Mouse (Mus musculus) forelimb bud, embryonic 11.5 days (tissue): ENCODE measurements around the gene Plcb4.
"Not testable (repeated sequence)": the region's sequence is repeated elsewhere in the genome, so short reads cannot be mapped to it uniquely, and the experiment has no call there.

Experiments used
- DNase-seq: peaks from one replicate; pipeline ENCODE4 v3.0.0-alpha.2; 2012; ENCODE audit warnings: low read depth, low spot score

Gene Plcb4

DNA sequence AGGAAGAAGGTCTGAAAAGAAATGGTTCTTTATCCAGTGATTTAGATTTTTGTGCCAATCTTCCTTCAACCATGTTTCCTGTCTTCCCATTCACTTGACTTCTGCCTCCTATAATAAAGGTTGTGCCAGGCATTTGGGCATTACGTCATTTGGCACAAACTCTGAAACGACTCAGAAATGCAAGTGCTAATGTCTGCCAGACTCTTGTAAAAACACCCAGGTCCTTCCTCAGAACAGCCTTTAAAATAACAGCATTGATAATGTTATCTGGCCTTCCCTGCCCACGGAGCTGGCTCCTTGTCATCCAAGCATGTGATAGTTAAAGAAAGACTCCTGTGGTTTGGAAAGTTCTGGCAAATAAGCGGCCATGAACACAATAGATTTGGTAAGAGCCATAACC, 229.4 kb downstream of the Plcb4 start:
- no peak for DNase-seq

DNA sequence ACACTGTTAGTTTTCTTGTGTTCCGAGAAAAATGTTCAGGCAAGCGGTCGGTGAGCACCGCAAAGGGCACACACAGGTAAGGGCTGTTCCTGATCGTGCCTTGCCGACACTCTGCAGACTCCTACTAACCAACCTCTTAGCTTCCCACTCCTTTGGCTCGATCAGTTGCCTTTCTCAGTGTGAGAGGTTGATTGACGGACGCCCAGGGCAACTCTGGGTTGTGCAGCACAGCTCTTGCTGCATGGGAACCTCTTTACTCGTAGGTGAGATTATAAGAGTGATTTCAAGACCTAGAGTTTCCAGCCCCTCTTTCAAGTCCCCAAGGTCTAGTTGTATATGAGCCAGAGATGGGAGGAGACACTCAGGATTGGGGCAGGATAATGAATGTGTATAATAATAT, 230.0 kb downstream of the Plcb4 start:
- no peak for DNase-seq

DNA sequence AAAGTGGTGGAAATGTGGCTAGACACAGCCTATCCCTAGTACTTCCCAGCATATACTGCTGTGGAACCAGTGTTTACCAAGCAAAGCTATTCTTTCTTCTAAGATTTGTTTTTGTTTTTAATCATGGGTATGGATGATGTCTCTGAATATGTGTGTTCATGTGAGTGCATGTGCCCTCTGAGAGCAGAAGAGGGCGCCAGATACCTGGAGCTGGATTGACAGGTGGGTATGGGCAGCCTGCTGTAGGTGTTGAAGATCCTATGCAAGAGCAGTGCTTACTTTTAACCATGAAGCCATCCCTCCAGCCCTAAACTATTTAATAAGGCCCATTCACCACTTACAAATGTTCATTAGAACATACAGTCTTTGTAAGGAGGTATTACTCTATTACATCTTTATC, 231.3 kb downstream of the Plcb4 start:
- DNase-seq = no peak

DNA sequence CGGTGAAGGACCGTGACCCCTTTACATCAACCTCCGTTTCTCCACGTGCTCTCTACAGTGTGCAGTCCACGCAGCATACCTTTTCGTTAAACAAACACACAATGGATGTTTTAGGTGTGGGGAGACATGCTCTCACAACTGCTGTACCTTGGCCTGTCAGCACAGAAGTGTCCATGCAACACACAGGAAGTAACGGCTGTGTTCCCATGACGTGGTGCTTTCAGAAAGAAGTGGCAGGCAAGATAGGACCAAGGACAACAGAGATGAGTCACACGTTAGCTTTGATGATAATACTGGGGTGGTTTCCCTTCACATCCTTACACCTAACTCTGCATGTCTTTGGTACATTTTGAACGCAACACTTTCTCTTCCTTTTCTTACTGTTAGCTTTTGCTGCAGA, 232.3 kb downstream of the Plcb4 start:
- DNase-seq = no peak

DNA sequence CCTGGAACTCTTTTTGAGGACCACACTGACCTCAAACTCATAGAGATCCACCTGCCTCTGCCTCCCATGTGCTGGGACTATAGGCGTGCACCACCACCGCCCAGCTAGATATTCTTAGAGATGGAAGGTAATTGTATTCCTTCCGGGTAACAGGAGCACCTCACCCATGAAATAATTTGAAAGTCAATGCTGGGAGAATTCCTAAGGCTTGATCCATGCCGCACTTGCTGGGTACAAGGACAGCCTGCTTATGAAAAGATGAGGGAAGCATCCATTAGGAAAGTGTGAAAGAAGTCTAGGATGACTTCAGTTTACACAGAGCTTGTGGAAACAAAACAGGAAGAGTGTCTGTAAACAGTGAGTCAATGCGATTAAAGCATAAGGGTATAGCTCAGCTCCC, 232.9 kb downstream of the Plcb4 start:
- DNase-seq = no peak

DNA sequence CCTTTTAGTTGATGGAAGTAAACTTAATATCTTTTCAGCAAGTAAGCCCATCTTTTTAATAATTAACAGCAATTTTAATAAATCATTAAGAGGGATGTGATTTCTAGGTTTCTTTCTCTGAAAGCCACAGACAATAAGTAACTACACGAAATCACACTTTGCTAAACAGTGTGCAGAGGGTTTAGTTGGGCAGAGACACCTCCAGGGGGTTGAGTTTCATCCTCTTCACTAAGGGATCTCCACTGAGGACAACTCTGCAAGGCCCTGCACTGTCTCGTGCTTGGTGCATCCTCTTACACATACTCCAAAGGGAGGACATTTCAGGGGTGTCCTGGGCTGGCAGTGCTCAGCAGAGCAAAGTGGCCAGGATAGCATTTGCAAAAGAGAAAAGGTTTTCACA, 235.8 kb downstream of the Plcb4 start:
- DNase-seq = no peak

DNA sequence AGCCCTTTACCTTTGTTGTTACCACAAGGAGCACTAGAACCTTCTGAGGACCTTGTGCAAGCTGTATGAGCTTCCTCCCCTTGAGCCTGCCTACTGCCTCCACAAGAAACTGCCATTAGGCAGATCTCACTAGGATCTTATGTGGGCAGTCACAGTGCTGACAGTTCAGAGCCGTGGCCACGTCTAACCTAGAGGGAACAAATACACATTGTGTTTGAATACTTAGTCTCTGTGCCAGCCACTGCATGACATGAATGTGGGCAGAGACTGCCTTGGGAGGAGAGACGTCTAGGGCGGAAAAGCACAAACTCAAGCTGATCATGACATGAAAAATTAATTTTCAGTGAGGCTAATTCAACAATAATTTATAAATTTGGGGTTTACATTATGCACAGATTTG, 239.2 kb downstream of the Plcb4 start:
- no peak for DNase-seq

DNA sequence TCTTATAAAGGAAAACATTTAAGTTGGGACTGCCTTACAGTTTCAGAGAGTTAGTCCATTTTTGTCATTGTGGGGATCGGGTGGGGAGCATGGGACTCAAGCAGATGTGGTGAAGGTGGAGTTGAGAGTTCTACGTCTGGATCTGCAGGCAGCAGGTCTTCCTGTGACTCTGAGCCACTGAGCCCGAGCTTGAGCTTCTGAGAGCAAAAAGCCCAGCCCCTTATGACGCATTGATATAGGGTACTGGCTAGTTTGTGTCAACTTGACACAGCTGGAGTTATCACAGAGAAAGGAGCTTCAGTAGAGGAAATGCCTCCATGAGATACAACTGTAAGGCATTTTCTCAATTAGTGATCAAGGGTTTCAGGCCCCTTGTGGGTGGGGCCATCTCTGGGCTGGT, 241.1 kb downstream of the Plcb4 start:
- not testable (repeated sequence) for DNase-seq

DNA sequence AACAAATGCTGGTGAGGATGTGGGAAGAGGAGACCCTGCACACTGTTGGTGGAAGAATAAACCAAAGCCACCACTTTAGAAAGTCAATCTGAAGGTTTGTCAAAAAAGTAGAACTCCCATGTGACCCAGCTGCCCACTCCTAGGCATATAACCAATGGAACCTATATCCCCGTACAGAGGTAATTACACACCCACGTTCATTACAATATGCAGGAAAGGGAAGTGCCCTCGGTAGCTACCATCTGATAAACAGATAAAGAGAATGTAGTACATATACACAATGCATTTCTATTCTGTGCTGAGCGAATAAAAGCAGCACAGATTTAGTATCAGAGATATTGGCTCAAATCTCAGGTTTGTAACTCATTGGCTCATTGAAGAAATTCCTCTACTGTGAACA, 242.2 kb downstream of the Plcb4 start:
- no peak for DNase-seq

DNA sequence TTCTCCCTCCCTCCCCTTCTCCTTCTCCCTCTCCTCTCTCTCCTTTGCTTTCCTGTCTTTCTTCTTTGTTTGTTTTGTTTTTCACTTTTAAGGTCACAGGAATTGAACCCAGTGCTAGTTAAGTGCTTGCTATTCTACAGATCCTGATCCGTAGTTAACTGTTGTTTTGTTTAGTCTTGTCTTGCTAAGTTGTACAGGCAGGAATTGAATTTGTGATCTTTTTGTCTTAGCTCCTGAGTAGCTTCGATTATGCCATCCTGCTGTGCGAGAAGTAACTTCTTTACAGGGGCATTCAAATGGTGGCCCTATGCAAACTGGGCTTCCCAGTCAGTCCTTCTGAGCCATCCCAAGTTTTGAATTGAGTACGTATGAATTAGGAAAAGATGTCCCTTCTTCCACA, 245.5 kb downstream of the Plcb4 start:
- DNase-seq = no peak

DNA sequence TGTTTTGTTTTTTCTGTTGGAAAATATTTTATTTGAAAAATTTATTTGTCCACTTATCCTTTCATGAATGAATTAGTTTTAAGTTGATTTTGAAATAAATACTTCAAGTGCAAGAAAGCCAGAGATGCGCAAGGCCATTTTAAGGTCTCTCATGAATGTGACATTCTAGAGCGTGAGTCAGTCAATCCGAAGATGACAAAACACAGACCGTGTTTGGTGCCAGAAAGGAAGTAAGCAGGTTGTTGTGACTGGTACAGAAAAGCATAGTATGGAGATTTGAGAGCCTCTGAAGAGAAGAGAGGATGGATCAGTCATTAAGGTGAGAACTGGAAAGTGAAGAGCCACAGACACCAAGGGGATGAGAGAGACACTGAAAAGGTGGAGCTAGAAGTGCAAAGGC, 246.0 kb downstream of the Plcb4 start:
- DNase-seq = no peak

DNA sequence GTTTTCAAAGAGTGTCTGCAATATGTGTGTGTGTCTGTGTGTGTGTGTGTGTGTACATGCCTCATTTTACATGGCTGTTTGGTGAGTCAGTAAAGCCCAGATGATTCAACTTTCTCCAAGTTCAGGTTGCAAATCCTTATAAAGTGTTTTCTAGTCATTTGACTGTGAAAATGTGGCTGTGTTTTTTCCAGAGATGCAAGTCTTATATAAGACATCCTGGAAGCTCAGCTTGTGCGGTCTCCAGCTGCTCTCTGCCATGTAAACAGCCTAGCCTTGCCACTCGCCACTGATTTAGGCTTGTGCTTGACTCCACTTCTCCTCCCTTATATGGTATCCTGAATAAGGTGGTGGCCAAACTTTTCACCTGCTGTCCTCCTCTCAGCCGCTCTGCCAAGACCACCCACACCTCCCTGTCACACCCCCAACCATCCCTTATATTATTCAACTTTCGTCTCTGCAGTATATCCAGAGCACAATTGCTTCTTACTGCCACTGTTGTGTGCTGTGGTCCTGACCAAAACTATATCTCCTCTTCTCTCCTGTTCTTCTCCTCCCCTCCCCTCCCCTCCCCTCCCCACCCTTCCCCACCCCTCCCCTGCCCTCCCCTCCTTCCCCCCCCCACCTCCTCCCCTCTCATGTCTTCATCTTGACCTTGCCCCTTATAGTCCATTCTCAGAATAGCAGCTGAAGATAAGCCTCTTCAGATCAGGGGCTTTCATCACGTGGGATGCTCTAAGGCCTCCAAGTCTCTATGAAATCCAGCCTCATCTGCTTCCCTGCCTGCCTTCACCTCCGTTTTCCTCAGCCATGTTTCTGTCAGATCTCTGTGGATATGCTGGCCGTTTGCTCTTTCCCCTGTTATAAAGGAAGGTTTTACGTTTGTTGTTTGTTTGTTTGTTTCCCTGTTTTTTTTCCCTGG, 255.8 kb downstream of the Plcb4 start:
- no peak for DNase-seq

DNA sequence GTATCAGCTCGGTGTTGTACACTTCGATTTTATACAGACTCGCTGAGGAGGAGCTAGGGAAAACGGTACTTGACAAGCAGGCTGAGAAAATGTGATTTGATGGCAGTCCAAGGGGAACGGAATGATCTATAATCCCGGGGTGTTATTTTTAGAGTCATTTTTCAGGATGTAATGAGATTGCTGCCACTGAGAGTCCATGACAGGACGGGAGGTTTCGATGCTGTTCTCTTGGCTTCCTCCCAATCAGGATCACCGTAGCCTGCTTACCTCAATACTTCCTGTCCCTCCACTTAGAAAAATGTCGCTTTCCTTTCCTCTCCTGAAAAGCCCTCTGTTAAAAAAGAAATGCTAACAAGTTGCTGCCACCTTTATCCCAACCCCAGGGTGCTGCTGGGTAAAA, 257.1 kb downstream of the Plcb4 start:
- DNase-seq = no peak

DNA sequence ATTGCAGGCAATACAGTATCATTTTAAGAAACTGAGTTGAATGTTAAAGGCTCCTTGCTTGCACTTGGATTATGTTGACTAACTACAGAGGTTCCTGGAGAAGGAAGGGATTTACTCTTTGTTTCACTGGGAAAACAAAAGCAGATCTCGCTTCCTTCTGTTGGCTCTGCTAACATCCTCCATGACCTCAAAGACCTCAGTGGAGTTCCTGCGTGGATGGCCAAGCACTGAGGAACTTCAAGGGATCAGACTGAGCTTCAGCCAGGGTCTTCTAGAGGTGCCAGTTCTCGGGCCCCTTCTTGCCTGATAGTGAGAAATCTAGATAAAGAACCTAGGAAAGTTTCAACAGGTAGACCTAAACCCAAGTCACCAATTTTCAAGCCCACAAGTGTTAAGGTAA, 258.2 kb downstream of the Plcb4 start:
- DNase-seq = no peak

DNA sequence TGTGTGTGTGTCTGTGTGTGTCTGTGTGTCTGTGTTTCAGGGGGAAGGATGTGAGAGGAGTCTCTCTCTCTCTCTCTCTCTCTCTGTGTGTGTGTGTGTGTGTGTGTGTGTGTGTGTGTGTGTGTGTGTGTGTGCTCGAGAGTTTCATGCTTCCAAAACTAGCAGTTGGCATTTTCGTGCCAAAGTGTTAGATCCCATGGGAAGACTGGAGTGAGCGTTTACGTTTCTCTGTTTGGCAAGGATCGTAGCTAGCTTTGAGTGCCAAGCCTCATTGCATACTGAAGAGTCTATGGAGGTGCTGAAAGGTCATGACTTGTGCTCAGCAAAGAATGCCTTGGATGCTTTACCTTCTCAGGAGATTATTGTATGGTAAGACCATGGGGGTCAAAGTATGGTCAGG, 259.3 kb downstream of the Plcb4 start:
- DNase-seq = no peak

DNA sequence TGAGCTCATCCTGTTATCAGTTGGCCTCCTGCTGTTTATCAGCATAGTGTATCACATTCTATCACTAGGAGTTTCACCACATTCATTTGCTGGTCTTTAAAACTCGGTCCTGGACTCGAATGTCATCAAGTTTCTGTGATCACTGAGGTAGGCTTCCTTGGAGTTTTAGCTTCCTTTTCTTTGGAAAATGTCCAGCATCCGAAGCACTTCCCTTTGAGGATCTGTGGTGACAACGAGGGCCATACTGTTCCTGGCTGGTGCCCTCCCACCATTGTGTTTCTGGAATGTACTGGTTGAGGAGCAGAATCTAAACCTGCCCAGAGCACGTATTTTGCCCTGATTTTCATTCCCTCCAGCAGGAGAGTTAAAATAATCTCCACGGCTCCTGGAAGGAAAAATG, 260.8 kb downstream of the Plcb4 start:
- no peak for DNase-seq

DNA sequence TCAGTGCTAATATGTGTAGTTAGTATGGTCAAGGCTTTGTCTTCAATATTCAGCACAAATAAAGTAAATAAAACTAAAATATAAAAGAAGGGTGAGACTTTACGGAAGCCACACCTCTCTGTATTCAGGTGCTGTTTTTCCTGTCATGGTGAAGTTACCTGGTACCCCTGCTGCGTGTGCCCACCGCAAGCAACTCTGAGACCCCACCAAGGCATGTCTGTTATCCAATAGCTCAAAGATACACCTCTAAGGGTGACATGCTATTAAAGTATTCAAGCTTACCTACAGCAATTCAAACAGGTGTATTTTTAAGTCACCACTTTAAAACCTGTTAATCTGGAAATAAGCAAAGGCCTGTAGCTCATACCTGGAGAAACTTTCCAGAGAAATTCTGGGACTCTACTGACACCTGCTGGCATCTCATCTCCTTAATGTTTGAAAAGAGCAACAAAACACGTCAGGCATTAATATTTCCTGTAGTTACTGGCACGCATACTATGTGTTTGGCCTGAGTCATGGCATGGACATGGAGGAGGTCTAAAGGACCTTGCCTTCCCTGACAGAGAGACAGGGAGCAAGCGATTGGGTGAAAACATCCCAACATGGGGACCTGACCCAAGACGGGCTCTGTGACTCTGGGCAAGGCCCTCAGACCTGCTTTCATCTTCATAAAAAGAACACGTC, 268.0 kb downstream of the Plcb4 start:
- peak; percentile 48 for DNase-seq

DNA sequence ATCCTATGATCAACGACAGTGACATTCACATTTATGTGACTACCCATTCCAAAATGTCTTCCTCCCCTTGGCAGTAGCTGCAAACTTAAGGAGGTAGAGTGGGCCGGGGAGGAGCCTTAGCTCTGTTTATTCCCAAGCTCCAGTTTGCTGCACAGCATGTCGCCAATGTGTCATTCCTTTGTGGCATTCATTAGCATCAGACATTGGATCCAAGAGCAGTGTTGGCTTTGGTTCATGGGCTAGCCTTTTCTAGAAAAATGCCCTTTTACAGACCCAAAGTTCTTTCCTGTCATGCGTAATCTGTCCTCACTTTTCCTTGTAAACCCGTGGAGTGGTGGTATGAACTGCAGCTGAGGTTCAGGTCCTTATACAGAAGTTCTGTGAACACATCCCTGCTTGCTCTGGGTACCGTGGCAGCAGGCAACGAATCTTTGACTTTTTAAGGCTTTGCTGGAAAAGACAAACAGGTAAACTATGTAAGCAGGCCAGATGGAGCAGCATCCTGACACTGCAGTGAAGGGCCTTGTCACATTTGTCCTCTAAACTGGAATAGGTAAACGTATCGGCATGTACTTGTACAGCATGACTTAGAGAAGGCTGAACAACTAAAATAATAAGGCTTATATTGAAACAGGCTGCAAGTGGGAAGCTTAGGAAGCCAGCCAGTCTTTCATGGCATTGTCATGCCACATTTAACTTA, 270.4 kb downstream of the Plcb4 start:
- no peak for DNase-seq

DNA sequence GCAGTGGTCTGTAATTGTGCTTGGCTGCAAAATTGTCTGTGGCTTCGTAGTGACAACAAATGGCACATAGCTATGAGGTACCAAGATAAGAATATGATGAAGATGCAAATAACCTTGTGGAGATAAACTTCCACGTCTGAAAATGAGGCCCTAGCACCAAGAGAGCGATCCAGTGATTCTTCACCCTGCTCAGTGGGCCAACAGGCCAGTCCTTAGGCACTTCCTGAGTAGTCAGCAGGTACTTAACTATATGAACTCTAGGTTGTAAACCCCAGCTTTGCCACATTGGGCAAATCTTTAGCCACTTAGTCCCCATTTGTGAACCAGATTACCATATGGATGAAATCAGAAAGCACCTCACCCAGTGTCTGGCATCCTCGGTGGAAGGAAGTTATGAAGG, 271.9 kb downstream of the Plcb4 start:
- DNase-seq = no peak

DNA sequence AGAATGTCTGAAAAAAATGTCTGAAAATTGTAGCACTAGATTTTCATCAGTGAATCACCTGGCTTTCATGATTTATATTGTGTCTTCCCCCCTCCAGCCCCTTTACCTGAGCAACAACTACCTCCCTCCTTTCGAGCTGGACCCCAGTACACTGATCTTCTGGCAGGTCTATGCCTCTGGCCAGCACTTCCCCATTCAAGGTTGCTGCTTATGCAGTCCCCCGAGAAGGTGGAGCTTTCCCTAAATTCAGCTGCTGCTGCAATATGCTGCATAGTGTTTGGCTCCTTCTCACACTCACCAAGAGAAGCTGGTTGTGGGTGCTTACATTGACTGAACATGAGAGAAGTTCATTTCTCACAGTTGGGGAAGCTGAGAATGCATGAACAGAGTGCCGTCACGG, 273.8 kb downstream of the Plcb4 start:
- no peak for DNase-seq

DNA sequence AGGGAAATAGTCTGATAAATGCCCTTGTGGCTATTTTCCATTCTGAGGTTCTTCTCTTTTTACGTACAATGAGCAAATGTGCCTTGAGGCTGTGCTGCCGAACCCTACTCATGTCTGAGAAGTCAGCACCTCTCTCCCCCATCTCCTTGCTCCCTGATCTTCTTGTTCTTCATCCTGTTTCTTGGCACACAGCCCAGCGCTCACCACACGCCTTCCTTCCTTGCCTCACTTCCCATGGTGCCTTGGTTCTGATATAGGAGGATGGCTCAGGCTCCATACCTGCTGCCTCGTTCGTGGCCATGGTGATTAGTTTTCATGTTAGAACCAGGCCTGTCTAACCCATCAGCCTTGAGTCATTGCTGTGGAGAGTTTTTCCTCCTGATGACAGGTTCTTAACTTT, 277.6 kb downstream of the Plcb4 start:
- DNase-seq = no peak

DNA sequence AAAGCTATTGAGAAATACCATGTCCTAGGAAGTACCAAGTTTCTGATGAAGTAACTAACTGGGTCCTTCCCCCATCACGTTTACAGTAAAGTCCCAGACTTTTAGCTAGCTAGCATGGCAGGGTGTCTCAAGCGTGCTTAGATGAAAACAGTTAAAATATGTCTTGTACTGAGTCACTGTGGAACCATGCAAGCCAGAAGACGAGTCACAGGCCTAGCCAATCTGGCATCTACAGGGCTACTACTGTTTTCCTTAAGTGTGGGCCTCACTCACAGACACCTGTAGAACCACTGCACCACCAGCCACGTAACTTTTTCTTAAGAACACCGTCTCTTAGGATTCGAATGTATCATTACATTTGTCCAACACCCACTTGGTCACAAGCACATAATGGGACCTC, 278.8 kb downstream of the Plcb4 start:
- no peak for DNase-seq

DNA sequence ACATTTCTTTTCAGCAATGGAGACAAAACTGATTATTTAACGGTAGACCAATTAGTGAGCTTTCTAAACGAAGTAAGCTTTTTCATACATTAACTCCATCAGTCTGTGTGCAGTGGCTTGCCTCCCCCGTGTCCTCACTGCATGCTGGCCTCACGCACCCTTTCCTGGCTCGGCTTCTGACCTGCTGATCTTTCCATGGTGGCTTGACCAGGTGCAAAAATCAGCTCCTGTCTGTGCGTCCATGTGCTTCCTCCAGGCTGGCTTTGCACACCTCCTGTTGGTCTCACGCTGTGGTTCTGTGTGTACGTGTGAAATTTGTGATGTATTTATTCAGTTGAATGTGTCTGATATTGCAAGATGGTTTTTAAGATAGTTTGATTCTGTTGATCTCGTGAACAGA, 281.1 kb downstream of the Plcb4 start:
- no peak for DNase-seq
